Mouse (Mus musculus): ENCODE measurements at regions not wholly inside any gene's neighbourhood (a gene's known extent, or its start where the extent isn't known, plus 50 kb on each side); places are given as distances from the start of the nearest gene placed in this dataset.
A peak's percentile ranks its signal among the peaks of the same experiment; 100 is the strongest.

GRCm38 (mm10) chr15:62212283-62212910, 1289.6 kb upstream of the A1bg start:
- no peak for DNase-seq

GRCm38 (mm10) chr15:62209881-62210481, 1287.2 kb upstream of the A1bg start:
- no peak for DNase-seq

- no peak for DNase-seq
Observed at GRCm38 (mm10) chr15:62209296-62209695, 1286.5 kb upstream of the A1bg start.

- no peak for DNase-seq
Observed at GRCm38 (mm10) chr15:62206502-62206902, 1283.7 kb upstream of the A1bg start.

- DNase-seq = no peak
Observed at GRCm38 (mm10) chr15:62203951-62204905, 1281.4 kb upstream of the A1bg start.

GRCm38 (mm10) chr15:62202781-62203375, 1280.1 kb upstream of the A1bg start:
- DNase-seq = no peak

- no peak for DNase-seq
Observed at GRCm38 (mm10) chr15:62198721-62199120, 1275.9 kb upstream of the A1bg start.

- no peak for DNase-seq
Observed at GRCm38 (mm10) chr15:62198194-62198593, 1275.4 kb upstream of the A1bg start.

- DNase-seq = no peak
Observed at GRCm38 (mm10) chr15:62195440-62195839, 1272.6 kb upstream of the A1bg start.

- DNase-seq = no peak
Observed at GRCm38 (mm10) chr15:62192706-62193105, 1269.9 kb upstream of the A1bg start.

- DNase-seq = no peak
Observed at GRCm38 (mm10) chr15:62191641-62192040, 1268.8 kb upstream of the A1bg start.

GRCm38 (mm10) chr15:62190977-62191614, 1268.3 kb upstream of the A1bg start:
- no peak for DNase-seq

GRCm38 (mm10) chr15:62190224-62190910, 1267.6 kb upstream of the A1bg start:
- no peak for DNase-seq

- no peak for DNase-seq
Observed at GRCm38 (mm10) chr15:62189565-62190181, 1266.9 kb upstream of the A1bg start.

GRCm38 (mm10) chr15:62186548-62186947, 1263.7 kb upstream of the A1bg start:
- no peak for DNase-seq

GRCm38 (mm10) chr15:62183803-62184202, 1261.0 kb upstream of the A1bg start:
- no peak for DNase-seq

- no peak for DNase-seq
Observed at GRCm38 (mm10) chr15:62181454-62181910, 1258.7 kb upstream of the A1bg start.

GRCm38 (mm10) chr15:62180718-62181117, 1257.9 kb upstream of the A1bg start:
- no peak for DNase-seq

- DNase-seq = peak; percentile 62
Observed at GRCm38 (mm10) chr15:62179801-62180200, 1257.0 kb upstream of the A1bg start.

- DNase-seq = no peak
Observed at GRCm38 (mm10) chr15:62178568-62178967, 1255.8 kb upstream of the A1bg start.

GRCm38 (mm10) chr15:62177768-62178410, 1255.1 kb upstream of the A1bg start:
- no peak for DNase-seq
